Comparison of ENCODE assay signal across 8 mouse cellular contexts in the genomic region with DNA sequence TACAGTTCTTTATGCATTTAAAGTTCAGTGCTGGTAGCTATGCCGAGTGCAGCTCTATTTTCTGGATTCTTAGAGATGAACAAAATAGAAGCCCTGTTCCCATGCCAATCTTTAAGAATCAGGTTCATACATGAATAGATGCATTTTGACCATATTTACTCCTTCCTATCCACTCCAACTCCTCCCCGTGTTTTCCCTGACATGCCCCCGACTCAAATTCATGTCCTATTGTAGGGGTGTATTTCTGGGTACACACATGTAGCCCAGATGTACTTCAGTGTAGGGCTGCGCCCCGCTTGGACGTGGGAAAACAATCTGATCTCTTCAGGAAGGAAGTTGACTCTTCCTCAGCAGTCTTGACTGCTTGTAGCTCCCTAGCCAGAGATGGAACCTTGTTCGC. TPM values are rescaled to one million over a fixed set of nuclear protein-coding genes. Genes with fewer than 3 reads are reported as not detected.
DNase-seq lines count a peak whose midpoint lies in the region; ATAC-seq and TF ChIP-seq lines count a peak whose summit lies in the region.

No protein-coding gene starts in this region.

- TF ChIP-seq CTCF in bone marrow macrophage, adult 2 months (IDR thresholded peaks at IDR 0.05; ENCODE audit: low read depth, low read length) = no peak

- no peak for TF ChIP-seq POLR2A in bone marrow macrophage, adult 2 months (IDR thresholded peaks at IDR 0.05; ENCODE audit: borderline replicate concordance, low read depth, low read length)

- H3K36me3 ChIP-seq in lung, embryonic 15.5 days = 0 out of 2 replicates have a peak, but pooled peaks cover 6% of the 10 kb centered on the region
- H3K36me3 ChIP-seq in forebrain, embryonic 13.5 days (ENCODE audit: poor library complexity, severe bottlenecking) = peaks cover 2% of the 10 kb centered on the region; the same call in 1 of the 2 replicates
- H3K36me3 ChIP-seq in kidney, embryonic 14.5 days (ENCODE audit: control insufficient read depth, insufficient read depth, low read length) = peaks cover 3% of the 10 kb centered on the region; the same call in 1 of the 2 replicates

- peak overlapping the region; percentile 69 for H3K4me2 ChIP-seq in lung, embryonic 15.5 days
- H3K4me2 ChIP-seq in forebrain, embryonic 13.5 days = peak overlapping the region; percentile 73
- peak overlapping the region; percentile 66 for H3K4me2 ChIP-seq in kidney, embryonic 14.5 days (replicated peaks; ENCODE audit: low read depth, low read length)

- peak overlapping the region; percentile 97 for H3K4me3 ChIP-seq in lung, embryonic 15.5 days
- H3K4me3 ChIP-seq in bone marrow macrophage, adult 2 months (ENCODE audit: insufficient read depth, low read length) = peak overlapping the region; percentile 87
- H3K4me3 ChIP-seq in forebrain, embryonic 13.5 days = peak overlapping the region; percentile 90
- H3K4me3 ChIP-seq in kidney, embryonic 14.5 days (ENCODE audit: low read length) = peak overlapping the region; percentile 59

- DNase-seq in lung, postnatal 4 days = no peak
- DNase-seq in mesoderm, embryonic 11.5 days (ENCODE audit: low read depth, low spot score) = peak; percentile 52
- DNase-seq in thymus, postnatal 4 days = peak; percentile 25
- no peak for DNase-seq in c-Kit-positive CD71-positive TER-119-positive erythroid progenitor cells, embryonic 14.5 days (ENCODE audit: low spot score)

- WGBS in lung, embryonic 15.5 days = 6% methylated on average over 7 of the region's 7 CpGs
- 15% methylated on average over 7 of the region's 7 CpGs for WGBS in forebrain, embryonic 13.5 days
- WGBS in kidney, embryonic 14.5 days = 14% methylated on average over 7 of the region's 7 CpGs

- H3K4me1 ChIP-seq in lung, embryonic 15.5 days = peaks cover 12% of the 10 kb centered on the region; the same call in 1 of the 2 replicates
- H3K4me1 ChIP-seq in bone marrow macrophage, adult 2 months (ENCODE audit: control insufficient read depth, insufficient read depth, low read length) = no peaks in the 10 kb centered on the region
- peaks cover 26% of the 10 kb centered on the region for H3K4me1 ChIP-seq in forebrain, embryonic 13.5 days
- 0 out of 2 replicates have a peak, but pooled peaks cover 3% of the 10 kb centered on the region for H3K4me1 ChIP-seq in kidney, embryonic 14.5 days (ENCODE audit: control insufficient read depth, insufficient read depth, low read length)

- 0 out of 2 replicates have a peak, but pooled peaks have one; percentile 16 for ATAC-seq in lung, embryonic 15.5 days (ENCODE audit: borderline replicate concordance, extremely low read depth, low FRiP score, low TSS enrichment)
- peak; percentile 23 for ATAC-seq in forebrain, embryonic 13.5 days
- ATAC-seq in kidney, embryonic 14.5 days (ENCODE audit: low FRiP score, low TSS enrichment) = peak; percentile 11; the same call in 1 of the 2 replicates

- peak overlapping the region; percentile 100 for H3K27ac ChIP-seq in lung, embryonic 15.5 days
- peak overlapping the region; percentile 80 for H3K27ac ChIP-seq in bone marrow macrophage, adult 2 months (ENCODE audit: insufficient read depth, low read depth, low read length)
- peak overlapping the region; percentile 100 for H3K27ac ChIP-seq in forebrain, embryonic 13.5 days
- H3K27ac ChIP-seq in kidney, embryonic 14.5 days (ENCODE audit: low read depth, low read length) = peak overlapping the region; percentile 98

- no peaks in the 10 kb centered on the region for H3K27me3 ChIP-seq in lung, embryonic 15.5 days
- H3K27me3 ChIP-seq in forebrain, embryonic 13.5 days = no peaks in the 10 kb centered on the region
- H3K27me3 ChIP-seq in kidney, embryonic 14.5 days (ENCODE audit: control insufficient read depth, insufficient read depth, low read length) = no peaks in the 10 kb centered on the region

- H3K9ac ChIP-seq in lung, embryonic 15.5 days = peak overlapping the region; percentile 55
- H3K9ac ChIP-seq in forebrain, embryonic 13.5 days = peak overlapping the region; percentile 70
- peak overlapping the region; percentile 54 for H3K9ac ChIP-seq in kidney, embryonic 14.5 days (ENCODE audit: low read depth, low read length)

- no peaks in the 10 kb centered on the region for H3K9me3 ChIP-seq in lung, embryonic 15.5 days
- no peaks in the 10 kb centered on the region for H3K9me3 ChIP-seq in forebrain, embryonic 13.5 days (replicated peaks)
- no peaks in the 10 kb centered on the region for H3K9me3 ChIP-seq in kidney, embryonic 14.5 days (ENCODE audit: control insufficient read depth, low read length)

RNA-seq across cellular contexts. Expression of a gene that starts 0.5 kb away (rescaled TPM):
- 39.5 and 42.9 TPM in 2 replicates for polyA plus RNA-seq in lung, embryonic 15.5 days (2015; fragmentation: Nextera tagmentation; extraction: Ambion mirVana)
- 27.3 and 30.5 TPM in 2 replicates for polyA plus RNA-seq in bone marrow macrophage, adult 2 months (2012; ENCODE audit: insufficient read depth, insufficient read length, missing spikeins)
- 63.1 and 68.0 TPM in 2 replicates for polyA plus RNA-seq in forebrain, embryonic 13.5 days (2015; fragmentation: Nextera tagmentation; extraction: Ambion mirVana)
- 34.1 and 55.5 TPM in 2 replicates for polyA plus RNA-seq in kidney, embryonic 14.5 days (2014; fragmentation: Nextera tagmentation; extraction: Ambion mirVana)

Comparison
In these comparisons a context has a peak if more than half of its experiments do, and no peak if none do; other contexts are left out.
1. DNase-seq: peak in mesoderm, embryonic 11.5 days (single experiment) and thymus, postnatal 4 days (single experiment); none in lung, postnatal 4 days (0 of 2) and c-Kit-positive CD71-positive TER-119-positive erythroid progenitor cells, embryonic 14.5 days (single experiment).
2. Peak in every context shown above with its lines, with median percentiles within 50 percentile points of each other: ATAC-seq, H3K27ac ChIP-seq, H3K4me2 ChIP-seq, H3K4me3 ChIP-seq and H3K9ac ChIP-seq.